Mouse (Mus musculus): ENCODE data around the gene Tarm1. TPM values are rescaled to one million over a fixed set of nuclear protein-coding genes. Genes with fewer than 3 reads are reported as not detected.

Tarm1 gene
- total RNA-seq (2015) (0.47 and 1.5 TPM in 2 replicates), total RNA-seq (2017) (0.12 and 0.91 TPM in 2 replicates)

DNA sequence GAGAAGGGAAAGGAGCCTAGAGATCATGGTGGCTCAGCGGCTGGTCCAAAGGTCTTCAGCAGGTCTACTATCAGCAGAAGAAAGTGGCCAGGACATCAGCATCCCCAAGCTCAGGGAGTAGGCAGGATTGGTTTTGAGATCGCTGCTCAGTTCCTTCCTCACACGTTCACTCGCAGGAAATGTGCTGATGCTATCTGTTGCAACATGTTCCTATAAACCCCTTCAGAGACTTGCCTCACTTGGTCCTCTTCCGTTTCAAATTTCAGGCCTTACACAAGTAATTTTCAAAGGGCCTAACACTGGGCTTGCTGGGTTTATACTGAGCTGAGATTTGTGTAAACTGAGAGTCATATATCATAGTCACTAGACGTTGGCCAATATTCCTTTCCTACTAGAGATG is at the start of gene Tarm1:
TSS of gene Tarm1 (minus strand) at position 186 of the 400 bp plus-strand sequence.
- peak; percentile 88 for ATAC-seq (replicated peaks; ENCODE audit: poor library complexity)

DNA sequence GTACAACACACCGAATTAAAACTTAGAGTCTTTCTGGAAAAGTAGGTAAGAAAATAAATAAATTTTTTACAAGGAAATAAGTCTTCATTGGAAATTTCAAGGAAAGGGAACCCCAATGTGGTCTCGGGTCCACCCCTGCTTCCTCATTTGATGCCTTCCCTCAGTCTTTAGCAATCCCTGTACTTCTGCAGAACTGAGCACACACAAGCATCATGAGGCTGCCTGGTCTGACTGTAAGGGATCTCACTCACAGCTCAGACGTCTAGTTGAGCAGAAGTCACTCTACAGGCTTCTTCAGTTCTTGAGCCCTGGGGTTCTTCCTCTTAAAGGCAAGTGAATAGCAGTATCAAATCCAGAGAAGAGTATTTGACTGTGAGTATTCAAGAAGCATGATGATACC is 3.5 kb upstream of the Tarm1 start:
- ATAC-seq (replicated peaks; ENCODE audit: poor library complexity): peak; percentile 95

GRCm38 (mm10) chr7:3500406-3500805 is 2.0 kb downstream of the Tarm1 start:
- ATAC-seq (replicated peaks; ENCODE audit: poor library complexity): no peak

GRCm38 (mm10) chr7:3481948-3482608 is 20.3 kb downstream of the Tarm1 start:
- peak; percentile 100 for ATAC-seq (replicated peaks; ENCODE audit: poor library complexity)

- ATAC-seq (replicated peaks; ENCODE audit: poor library complexity): no peak
Measured at GRCm38 (mm10) chr7:3476728-3477127, 25.7 kb downstream of the Tarm1 start.

- no peak for ATAC-seq (replicated peaks; ENCODE audit: poor library complexity)
Measured at GRCm38 (mm10) chr7:3474291-3475080, 27.9 kb downstream of the Tarm1 start.

- peak; percentile 78 for ATAC-seq (replicated peaks; ENCODE audit: poor library complexity)
Measured at GRCm38 (mm10) chr7:3472774-3473173, 29.6 kb downstream of the Tarm1 start.

DNA sequence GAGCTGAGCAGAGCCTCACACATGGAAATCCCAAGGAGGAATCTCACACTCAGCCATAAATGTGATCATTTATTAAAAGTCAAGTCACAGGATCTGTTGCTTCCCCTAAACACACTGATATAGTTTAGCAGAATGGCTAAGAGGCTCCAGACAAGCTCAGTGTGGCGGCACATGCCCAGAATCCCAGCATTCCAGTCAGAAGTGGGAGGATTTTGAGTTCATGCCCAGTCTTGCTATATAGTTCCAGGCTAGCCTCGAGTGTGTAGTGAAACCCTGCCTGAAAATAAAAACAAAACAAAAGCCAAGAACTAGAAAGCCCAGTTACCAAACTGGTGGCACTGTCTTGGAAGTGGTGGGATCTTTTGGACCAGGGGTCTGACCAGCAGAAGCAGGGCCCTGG is 33.8 kb downstream of the Tarm1 start:
- no peak for ATAC-seq (replicated peaks; ENCODE audit: poor library complexity)

GRCm38 (mm10) chr7:3463306-3463705 is 39.1 kb downstream of the Tarm1 start:
- ATAC-seq (replicated peaks; ENCODE audit: poor library complexity): no peak

DNA sequence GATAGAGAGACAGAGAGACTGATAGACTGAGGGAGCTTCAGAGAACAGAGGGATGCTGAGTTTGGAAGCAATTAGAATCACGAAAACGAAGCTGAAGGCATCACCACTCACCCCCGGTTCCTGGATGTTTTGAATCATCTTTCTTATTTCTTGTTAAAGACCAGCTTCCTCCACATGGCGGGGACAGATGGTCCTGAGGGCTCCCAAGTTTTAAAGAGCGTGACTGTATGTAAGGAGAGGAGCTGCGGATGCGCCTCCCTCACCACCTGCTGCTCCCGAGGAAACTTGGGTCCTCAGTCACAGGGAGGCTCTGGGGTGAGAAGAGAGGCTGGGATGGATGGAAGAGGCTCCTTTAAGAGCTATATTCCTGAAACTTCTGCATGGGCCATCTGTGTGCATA is 42.2 kb downstream of the Tarm1 start:
- no peak for ATAC-seq (replicated peaks; ENCODE audit: poor library complexity)

GRCm38 (mm10) chr7:3457841-3458217 is 44.6 kb downstream of the Tarm1 start:
- ATAC-seq (replicated peaks; ENCODE audit: poor library complexity): no peak

GRCm38 (mm10) chr7:3457111-3457840 is 45.1 kb downstream of the Tarm1 start:
- no peak for ATAC-seq (replicated peaks; ENCODE audit: poor library complexity)

DNA sequence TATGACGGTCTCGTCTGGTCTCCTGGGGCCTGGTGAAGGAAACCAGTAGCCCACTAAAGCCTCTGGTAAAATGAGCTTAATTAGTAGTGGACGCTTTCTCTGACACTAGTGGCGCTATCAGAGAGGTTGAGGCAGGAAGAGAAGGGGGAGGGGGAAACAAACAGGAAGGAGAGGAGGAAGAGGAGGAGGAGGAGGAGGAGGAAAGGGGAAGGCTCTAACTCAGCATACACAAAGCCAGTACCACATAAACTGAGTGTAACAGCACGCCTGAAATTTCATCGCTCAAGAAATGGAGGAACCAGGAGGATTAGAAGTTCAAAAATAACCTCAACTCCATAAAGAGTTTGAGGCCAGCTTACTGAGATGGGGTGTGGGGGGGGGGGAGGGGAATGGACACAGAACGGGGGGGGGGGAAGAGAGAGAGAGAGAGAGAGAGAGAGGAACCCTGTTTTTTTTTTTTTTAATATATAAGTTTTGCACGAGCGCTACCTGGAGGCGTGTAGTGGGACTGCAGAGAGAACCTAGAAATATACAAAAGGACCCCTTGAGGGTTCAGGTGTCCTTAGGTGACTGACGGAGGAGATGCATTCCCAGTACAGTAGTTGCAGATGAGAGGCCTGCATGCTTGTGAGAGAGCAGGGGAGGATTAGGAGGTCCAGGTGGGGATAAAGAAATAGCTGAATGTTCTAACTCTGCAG is 48.8 kb downstream of the Tarm1 start:
- ATAC-seq (replicated peaks; ENCODE audit: poor library complexity): no peak

DNA sequence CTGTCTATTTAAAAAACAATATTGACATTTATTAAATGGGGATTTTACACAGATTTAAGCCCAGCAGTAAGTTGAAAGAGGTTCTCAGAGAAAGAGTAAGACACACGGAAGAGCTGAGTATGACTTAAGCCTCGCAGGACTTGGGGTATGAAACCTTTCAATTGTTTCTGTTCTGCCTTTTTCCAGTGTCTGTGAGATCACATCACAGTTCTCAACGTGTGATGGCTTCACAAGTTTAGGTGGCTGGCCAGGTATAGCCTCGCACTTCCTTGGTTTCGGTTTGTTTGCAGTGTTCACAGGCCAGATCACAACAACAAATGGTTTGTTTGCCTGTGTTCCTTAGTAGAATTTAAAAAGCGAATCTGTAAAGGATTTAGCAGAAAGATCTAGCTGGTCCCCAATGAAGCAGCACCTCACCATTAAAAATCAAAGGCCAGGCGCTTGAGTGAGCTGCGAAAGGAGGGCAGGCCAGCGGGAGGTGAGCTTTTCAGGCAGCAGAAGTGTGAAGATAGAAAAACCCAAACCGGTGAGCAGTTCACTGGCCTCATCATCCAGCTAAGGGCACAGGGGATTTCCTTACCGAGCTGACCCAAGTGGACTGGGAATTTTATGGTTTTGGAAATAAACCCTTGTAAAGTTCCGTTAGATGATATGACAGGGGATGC is 49.5 kb downstream of the Tarm1 start:
- ATAC-seq (replicated peaks; ENCODE audit: poor library complexity): no peak

GRCm38 (mm10) chr7:3451161-3451560 is 51.3 kb downstream of the Tarm1 start:
- no peak for ATAC-seq (replicated peaks; ENCODE audit: poor library complexity)

DNA sequence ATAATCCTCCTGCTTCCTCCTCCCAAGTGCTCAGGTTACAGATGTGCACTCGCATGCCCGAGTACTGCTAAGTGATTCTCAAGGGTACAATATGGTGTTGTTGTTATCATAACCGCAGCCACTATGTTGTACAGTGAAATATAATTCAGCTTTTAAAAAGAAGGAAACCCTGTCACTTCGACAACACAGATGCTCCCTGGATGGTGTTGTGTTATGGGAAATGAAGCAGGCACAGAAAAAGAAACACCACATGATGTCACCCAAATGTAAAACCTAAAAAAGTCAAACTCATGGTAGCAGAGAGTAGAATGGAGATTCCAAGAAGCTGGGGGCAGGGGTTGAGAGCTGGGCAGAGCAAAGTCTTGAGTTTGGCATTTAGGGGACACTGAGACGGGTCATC is 51.8 kb downstream of the Tarm1 start:
- ATAC-seq (replicated peaks; ENCODE audit: poor library complexity): no peak

DNA sequence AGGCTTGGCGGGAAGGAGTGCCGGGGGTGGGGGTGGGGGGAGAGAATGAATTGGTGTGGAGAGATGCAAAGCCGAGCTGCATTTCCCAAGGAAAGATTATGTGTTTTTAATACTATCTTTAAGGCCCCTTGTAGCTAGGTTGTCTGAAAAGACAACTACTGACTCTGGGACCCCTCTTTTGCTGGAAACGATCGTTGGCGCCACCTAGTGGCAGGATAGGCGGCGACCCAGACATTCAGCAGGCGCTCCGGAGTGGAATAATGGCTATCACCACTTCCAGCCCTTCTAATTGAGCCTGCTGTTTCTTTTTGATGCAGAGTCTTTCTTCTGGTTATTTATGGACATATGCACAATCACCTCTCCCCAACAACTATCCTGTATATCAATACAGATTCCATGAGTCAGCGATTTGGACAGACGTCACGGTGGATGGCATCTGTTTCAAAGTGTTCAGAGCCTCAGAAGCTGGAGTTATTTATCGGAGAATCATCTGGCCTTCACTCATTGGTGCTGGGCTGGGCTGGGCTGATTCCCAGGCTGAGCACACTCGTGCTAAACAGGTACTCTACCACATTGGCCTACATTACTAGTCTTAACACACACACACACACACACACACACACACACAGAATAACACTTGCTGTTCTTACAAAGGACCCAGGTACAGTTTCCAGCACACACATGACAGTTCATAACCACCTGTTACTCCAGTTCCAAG is 53.5 kb downstream of the Tarm1 start:
- peak; percentile 78 for ATAC-seq (replicated peaks; ENCODE audit: poor library complexity)

GRCm38 (mm10) chr7:3447026-3447425 is 55.4 kb downstream of the Tarm1 start:
- ATAC-seq (replicated peaks; ENCODE audit: poor library complexity): no peak

GRCm38 (mm10) chr7:3446584-3446983 is 55.8 kb downstream of the Tarm1 start:
- no peak for ATAC-seq (replicated peaks; ENCODE audit: poor library complexity)

DNA sequence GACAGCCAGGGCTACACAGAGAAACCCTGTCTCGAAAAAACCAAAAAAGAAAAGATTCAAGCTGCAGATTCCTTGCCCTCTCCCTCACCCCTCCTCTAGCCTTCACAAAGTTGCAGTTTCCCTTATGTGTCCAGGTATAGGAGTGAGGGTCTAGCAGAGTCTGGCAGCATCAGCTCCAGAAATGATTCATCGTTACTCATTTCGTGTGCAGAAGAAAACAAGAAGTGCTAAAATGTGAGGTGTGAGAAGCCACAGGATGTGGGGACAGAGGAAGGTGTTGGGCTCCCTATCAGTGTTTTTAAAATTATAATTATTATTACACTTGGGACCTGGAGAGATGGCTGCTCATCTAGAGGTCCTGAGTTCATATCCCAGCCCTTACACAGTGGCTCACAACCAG is 57.7 kb downstream of the Tarm1 start:
- no peak for ATAC-seq (replicated peaks; ENCODE audit: poor library complexity)
